Mouse (Mus musculus) CH12.LX (cell line): ENCODE results near the gene Scrn3. TPM values are rescaled to one million over a fixed set of nuclear protein-coding genes. Genes with fewer than 3 reads are reported as not detected.

Source experiments
- DNase-seq: peaks from one replicate; pipeline ENCODE4 v3.0.0-alpha.2; 2013; ENCODE audit errors: extremely low read depth
- H3K27ac ChIP-seq: 2 replicates; pipeline ENCODE4 v1.5.1; 2012; ENCODE audit warnings: low read depth, mild to moderate bottlenecking, control low read depth, moderate library complexity; ENCODE audit not compliant: insufficient read depth
- H3K27me3 ChIP-seq: replicated peaks from 2 replicates; pipeline ENCODE3; 2012; ENCODE audit warnings: inconsistent platforms
- H3K36me3 ChIP-seq, 2 experiments: replicated peaks in 1 of 2; 2 replicates each; pipeline versions ENCODE3 to v1.6.1; 2012; ENCODE audit warnings: inconsistent platforms in 1 of 2, low read length in 1 of 2, mild to moderate bottlenecking in 1 of 2, mixed read lengths in 1 of 2, moderate library complexity in 1 of 2; ENCODE audit not compliant: control insufficient read depth in 1 of 2, insufficient read depth in 1 of 2
- H3K4me1 ChIP-seq, 2 experiments: 2 replicates each; pipeline ENCODE4 v1.6.1; 2012; ENCODE audit warnings: inconsistent platforms in 1 of 2, moderate library complexity in 1 of 2; ENCODE audit not compliant: insufficient read depth in 2 of 2, control insufficient read depth in 1 of 2
- H3K4me2 ChIP-seq: 2 replicates; pipeline ENCODE4 v1.6.1; 2012; ENCODE audit warnings: low read depth, mild to moderate bottlenecking, control low read depth; ENCODE audit not compliant: poor library complexity, insufficient read depth, severe bottlenecking
- H3K4me3 ChIP-seq, 3 experiments: fragments of 150-350 bp in 1 of 3; sonication (generic) in 1 of 3; replicated peaks in 1 of 3; 2 replicates each; pipeline versions ENCODE3 to v1.5.1; 2011 to 2012; ENCODE audit warnings: low read depth in 2 of 3, low read length in 2 of 3, mild to moderate bottlenecking in 2 of 3, moderate library complexity in 2 of 3, control low read depth in 1 of 3, improper control_type of control experiment in 1 of 3, inconsistent platforms in 1 of 3, mixed read lengths in 1 of 3; ENCODE audit not compliant: poor library complexity in 1 of 3
- H3K79me2 ChIP-seq: replicated peaks from 2 replicates; pipeline ENCODE4 v1.6.1; 2012; ENCODE audit warnings: mild to moderate bottlenecking, moderate library complexity; ENCODE audit not compliant: control insufficient read depth, poor library complexity, insufficient read depth, severe bottlenecking; ENCODE audit errors: extremely low read depth
- H3K9ac ChIP-seq: 2 replicates; pipeline ENCODE4 v1.6.1; 2012; ENCODE audit warnings: low read depth, mild to moderate bottlenecking, control low read depth, moderate library complexity; ENCODE audit not compliant: insufficient read depth
- H3K9me3 ChIP-seq: replicated peaks from 2 replicates; pipeline ENCODE3; 2012; ENCODE audit warnings: low read length, inconsistent platforms, mixed read lengths
- BHLHE40 ChIP-seq: IDR thresholded peaks from 2 replicates; pipeline ENCODE4 v1.6.1; 2011; ENCODE audit warnings: mild to moderate bottlenecking, low read depth, low read length, improper control_type of control experiment
- CHD1 ChIP-seq: IDR thresholded peaks from 2 replicates; pipeline ENCODE4 v1.6.1; 2012; ENCODE audit warnings: low read depth, low read length, improper control_type of control experiment, inconsistent platforms
- E2F4 ChIP-seq: IDR thresholded peaks from 2 replicates; pipeline ENCODE4 v1.6.1; 2011; ENCODE audit warnings: low read depth, low read length, improper control_type of control experiment; ENCODE audit not compliant: insufficient replicate concordance
- ELF1 ChIP-seq: IDR thresholded peaks from 2 replicates; pipeline ENCODE4 v1.6.1; 2014; ENCODE audit warnings: low read depth, mild to moderate bottlenecking, inconsistent platforms, low read length, improper control_type of control experiment
- EP300 ChIP-seq: IDR thresholded peaks from 2 replicates; pipeline ENCODE4 v1.6.1; 2011; ENCODE audit warnings: low read length, improper control_type of control experiment
- ETS1 ChIP-seq: conservative IDR thresholded peaks from 2 replicates; pipeline ENCODE4 v1.6.1; 2012; ENCODE audit warnings: low read depth, mild to moderate bottlenecking, inconsistent platforms, low read length, improper control_type of control experiment, moderate library complexity
- IRF4 ChIP-seq: IDR thresholded peaks from 2 replicates; pipeline ENCODE4 v1.6.1; 2014; ENCODE audit warnings: low read depth, mild to moderate bottlenecking, inconsistent platforms, low read length, improper control_type of control experiment
- MAX ChIP-seq: IDR thresholded peaks from 2 replicates; pipeline ENCODE4 v1.6.1; 2011; ENCODE audit warnings: low read length, improper control_type of control experiment
- MYC ChIP-seq: IDR thresholded peaks from 2 replicates; pipeline ENCODE4 v1.6.1; 2011; ENCODE audit warnings: low read depth, mild to moderate bottlenecking, improper control_type of control experiment, low read length
- POLR2A ChIP-seq: IDR thresholded peaks from 2 replicates; pipeline ENCODE4 v1.6.1; 2011; ENCODE audit warnings: low read depth, mild to moderate bottlenecking, improper control_type of control experiment, low read length
- RAD21 ChIP-seq: IDR thresholded peaks from 2 replicates; pipeline ENCODE4 v1.6.1; 2011; ENCODE audit warnings: low read depth, mild to moderate bottlenecking, low read length, improper control_type of control experiment, moderate library complexity
- RCOR1 ChIP-seq: conservative IDR thresholded peaks from 2 replicates; pipeline ENCODE4 v1.6.1; 2012; ENCODE audit warnings: low read depth, mild to moderate bottlenecking, inconsistent platforms, low read length, improper control_type of control experiment
- SIN3A ChIP-seq: IDR thresholded peaks from 2 replicates; pipeline ENCODE4 v1.6.1; 2012; ENCODE audit warnings: low read length, improper control_type of control experiment, inconsistent platforms
- TCF12 ChIP-seq: IDR thresholded peaks from 2 replicates; pipeline ENCODE4 v1.6.1; 2014; ENCODE audit warnings: low read depth, mild to moderate bottlenecking, inconsistent platforms, low read length, improper control_type of control experiment
- USF2 ChIP-seq: conservative IDR thresholded peaks from 2 replicates; pipeline ENCODE4 v1.6.1; 2011; ENCODE audit warnings: low read depth, low read length, improper control_type of control experiment
- ZKSCAN1 ChIP-seq: IDR thresholded peaks from 2 replicates; pipeline ENCODE4 v1.6.1; 2012; ENCODE audit warnings: low read depth, inconsistent platforms, low read length, improper control_type of control experiment, borderline replicate concordance
- ZMIZ1 ChIP-seq: IDR thresholded peaks from 2 replicates; pipeline ENCODE4 v1.6.1; 2012; ENCODE audit warnings: low read depth, mild to moderate bottlenecking, inconsistent platforms, low read length, improper control_type of control experiment
- dilution Hi-C: fragments of 300-500 bp; cut with MboI; formaldehyde crosslinking; loops from 2 replicates; pipeline ENCODE4 v1.14.3; 2020; ENCODE audit warnings: low sequenced_read_pairs; ENCODE audit not compliant: extremely low pct_unique_long_range_greater_than_20kb, extremely low pct_ligation_motif_present
- in situ Hi-C: fragments of 300-500 bp; cut with MboI; formaldehyde crosslinking; loops from 3 replicates; pipeline ENCODE4 v1.14.3; 2019; ENCODE audit warnings: low sequenced_read_pairs, low pct_ligation_motif_present, low pct_unique_long_range_greater_than_20kb, mixed read lengths
- polyA plus RNA-seq: library from polyadenylated mRNA; unstranded; fragments of >175 nt; gene quantifications from 2 replicates; pipeline ENCODE4 v1.2.1, GENCODE M21; 2012; ENCODE audit warnings: low read depth; ENCODE audit not compliant: insufficient read length
- total RNA-seq, 2 experiments: library from RNA; depleted of rRNA; stranded (reverse); fragments of 300-350 nt in 1 of 2; fragments of >200 nt in 1 of 2; gene quantifications; 2 replicates each; pipeline ENCODE4 v1.2.3; 2012 to 2014

Gene Scrn3
- total and polyA plus RNA-seq, 3 experiments, result 6.6 to 14.8 (median 11.1) TPM

GRCm38 (mm10) chr2:73359941-73360340, 47.5 kb downstream of the Scrn3 start:
- H3K4me3 ChIP-seq, result no peak overlapping the region
- peaks cover 0 to 10% of the 10 kb centered on the region in 2 experiments for H3K36me3 ChIP-seq
- no peaks in the 10 kb centered on the region for H3K79me2 ChIP-seq
- no peak for DNase-seq
- no peaks in the 10 kb centered on the region for H3K27me3 ChIP-seq
- H3K4me1 ChIP-seq, result no peaks in the 10 kb centered on the region
- H3K9me3 ChIP-seq, result no peaks in the 10 kb centered on the region
- dilution Hi-C loops, result no loop called here
- TF ChIP-seq EP300 (no peak), SIN3A (no peak)
- H3K9ac ChIP-seq, result no peak overlapping the region
- in situ Hi-C loops, result no loop called here
- H3K27ac ChIP-seq, result no peak overlapping the region
- no peak overlapping the region for H3K4me2 ChIP-seq

DNA sequence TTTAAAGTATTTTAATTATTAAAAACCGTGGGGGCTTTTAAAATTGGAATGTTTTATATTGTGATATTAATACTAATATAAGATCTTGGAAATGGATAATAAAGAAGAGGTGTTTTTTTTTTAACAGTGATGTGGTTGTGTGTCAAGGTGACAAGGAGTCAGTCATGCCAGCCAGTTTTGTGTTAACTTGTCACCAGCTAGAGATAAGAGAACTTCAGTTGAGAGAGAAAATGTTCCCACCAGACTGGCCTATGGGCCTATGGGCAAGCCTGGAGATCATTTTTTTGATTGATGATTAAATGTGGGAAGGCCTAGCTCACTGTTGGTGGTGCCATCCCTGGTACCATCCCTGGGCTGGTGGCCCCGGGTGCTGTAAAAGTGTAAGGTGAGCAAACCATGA, 48.1 kb downstream of the Scrn3 start:
- no peaks in the 10 kb centered on the region for H3K9me3 ChIP-seq
- in situ Hi-C loops, result no loop called here
- H3K27ac ChIP-seq, result no peak overlapping the region
- no peaks in the 10 kb centered on the region for H3K4me1 ChIP-seq
- peaks cover 0 to 10% of the 10 kb centered on the region in 2 experiments for H3K36me3 ChIP-seq
- H3K4me2 ChIP-seq, result no peak overlapping the region
- no peaks in the 10 kb centered on the region for H3K27me3 ChIP-seq
- no peak overlapping the region for H3K9ac ChIP-seq
- no peak for DNase-seq
- H3K79me2 ChIP-seq, result no peaks in the 10 kb centered on the region
- no peak overlapping the region for H3K4me3 ChIP-seq
- no peak for TF ChIP-seq POLR2A
- no peak for TF ChIP-seq EP300
- TF ChIP-seq CHD1, result no peak
- no peak for TF ChIP-seq ZKSCAN1
- no peak for TF ChIP-seq TCF12
- no peak for TF ChIP-seq ETS1
- TF ChIP-seq USF2, result no peak
- no peak for TF ChIP-seq RAD21
- no peak for TF ChIP-seq MAX
- TF ChIP-seq IRF4, result no peak
- no peak for TF ChIP-seq RCOR1
- TF ChIP-seq MYC, result no peak
- TF ChIP-seq ELF1, result no peak
- TF ChIP-seq E2F4, result no peak
- TF ChIP-seq ZMIZ1, result no peak
- no peak for TF ChIP-seq BHLHE40
- dilution Hi-C loops, result no loop called here
